Mouse (Mus musculus) bone marrow macrophage, adult 2 months (primary cell): ENCODE data around the gene Vav2.

Experiments
- CTCF ChIP-seq: IDR thresholded peaks from 2 replicates; pipeline ENCODE4 v1.5.1; 2012; ENCODE audit warnings: low read depth, mild to moderate bottlenecking, low read length, moderate library complexity
- POLR2A ChIP-seq: IDR thresholded peaks from 2 replicates; pipeline ENCODE4 v1.6.1; 2012; ENCODE audit warnings: mild to moderate bottlenecking, low read depth, low read length, borderline replicate concordance

- TF ChIP-seq CTCF (no peak), POLR2A (no peak)
Observed at GRCm38 (mm10) chr2:27400083-27400482, 26.8 kb downstream of the Vav2 start.
